Mouse (Mus musculus): ENCODE measurements at regions not wholly inside any gene's neighbourhood (a gene's known extent, or its start where the extent isn't known, plus 50 kb on each side); places are given as distances from the start of the nearest gene placed in this dataset.

DNA sequence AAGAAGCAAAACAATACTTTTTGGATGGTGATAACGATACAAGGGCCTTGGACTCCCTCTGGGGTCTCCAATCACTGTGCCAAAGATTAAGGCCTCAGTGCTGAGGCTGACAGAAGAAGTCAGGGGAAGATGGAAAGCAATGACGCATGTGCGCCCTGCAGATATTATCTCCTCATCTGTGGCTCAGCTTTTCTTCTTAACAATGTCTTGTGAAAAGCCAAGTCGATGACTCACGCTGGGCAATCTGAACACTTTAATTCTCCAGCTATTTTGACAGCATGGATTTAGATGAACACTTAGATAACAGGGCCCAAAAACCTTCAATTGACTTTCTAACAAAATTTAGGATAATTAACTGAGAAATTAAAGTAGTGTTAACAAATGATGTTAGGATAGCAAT lies 155.7 kb upstream of the Cxcl12 start:
- Histone ChIP-seq H3K27me3 (ENCODE audit: control insufficient read depth, insufficient read depth, low read length) (no peaks in the 10 kb centered on the region), H3K27ac (ENCODE audit: low read depth, low read length) (no peak overlapping the region), H3K4me2 (no peak overlapping the region), H3K4me1 (ENCODE audit: control insufficient read depth, insufficient read depth, low read length) (no peaks in the 10 kb centered on the region), H3K4me3 (ENCODE audit: low read depth, low read length) (no peak overlapping the region), H3K9me3 (replicated peaks; ENCODE audit: control insufficient read depth, low read length) (no peaks in the 10 kb centered on the region), H3K9ac (ENCODE audit: low read depth, low read length) (no peak overlapping the region), H3K36me3 (ENCODE audit: control insufficient read depth, insufficient read depth, low read length) (no peaks in the 10 kb centered on the region)
- no peak for ATAC-seq (replicated peaks; ENCODE audit: insufficient number of reproducible peaks, low FRiP score, low TSS enrichment)
- 80% methylated on average over 5 of the region's 5 CpGs for WGBS (ENCODE audit: insufficient replicate concordance)

GRCm38 (mm10) chr6:117015461-117015860 lies 152.9 kb upstream of the Cxcl12 start:
- Histone ChIP-seq H3K36me3 (ENCODE audit: control insufficient read depth, insufficient read depth, low read length) (no peaks in the 10 kb centered on the region), H3K4me1 (ENCODE audit: control insufficient read depth, insufficient read depth, low read length) (no peaks in the 10 kb centered on the region), H3K9me3 (replicated peaks; ENCODE audit: control insufficient read depth, low read length) (no peaks in the 10 kb centered on the region), H3K9ac (ENCODE audit: low read depth, low read length) (no peak overlapping the region), H3K27ac (ENCODE audit: low read depth, low read length) (no peak overlapping the region), H3K4me2 (no peak overlapping the region), H3K4me3 (ENCODE audit: low read depth, low read length) (no peak overlapping the region), H3K27me3 (ENCODE audit: control insufficient read depth, insufficient read depth, low read length) (no peaks in the 10 kb centered on the region)
- WGBS (ENCODE audit: insufficient replicate concordance), result 86% methylated on average over 3 of the region's 3 CpGs
- ATAC-seq (replicated peaks; ENCODE audit: insufficient number of reproducible peaks, low FRiP score, low TSS enrichment), result no peak

DNA sequence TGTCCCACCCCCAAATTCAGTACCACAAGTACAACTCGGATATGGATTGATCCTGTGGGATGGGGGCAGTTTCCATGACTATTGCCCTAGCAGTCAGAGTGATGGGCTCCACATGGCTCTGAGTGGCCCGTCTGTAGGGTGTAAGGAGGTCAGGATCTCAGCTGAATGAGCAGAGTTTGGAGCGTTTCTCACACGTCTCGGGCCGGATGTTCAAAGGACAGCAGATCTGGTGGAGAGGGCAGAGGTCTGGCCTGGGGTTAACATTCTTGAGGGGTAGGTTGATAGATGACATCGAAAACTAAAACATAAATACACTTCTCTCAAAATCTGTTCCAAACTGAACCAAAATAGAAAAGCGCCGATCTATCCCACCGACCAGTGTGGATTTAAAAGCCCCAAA lies 146.5 kb upstream of the Cxcl12 start:
- H3K9me3 ChIP-seq (replicated peaks; ENCODE audit: control insufficient read depth, low read length), result no peaks in the 10 kb centered on the region
- no peaks in the 10 kb centered on the region for H3K27me3 ChIP-seq (ENCODE audit: control insufficient read depth, insufficient read depth, low read length)
- no peaks in the 10 kb centered on the region for H3K36me3 ChIP-seq (ENCODE audit: control insufficient read depth, insufficient read depth, low read length)
- H3K27ac ChIP-seq (ENCODE audit: low read depth, low read length), result no peak overlapping the region
- no peak overlapping the region for H3K4me3 ChIP-seq (ENCODE audit: low read depth, low read length)
- no peak overlapping the region for H3K4me2 ChIP-seq
- no peaks in the 10 kb centered on the region for H3K4me1 ChIP-seq (ENCODE audit: control insufficient read depth, insufficient read depth, low read length)
- no peak overlapping the region for H3K9ac ChIP-seq (ENCODE audit: low read depth, low read length)
- ATAC-seq (replicated peaks; ENCODE audit: insufficient number of reproducible peaks, low FRiP score, low TSS enrichment), result no peak
- WGBS (ENCODE audit: insufficient replicate concordance), result 58% methylated on average over 10 of the region's 10 CpGs

DNA sequence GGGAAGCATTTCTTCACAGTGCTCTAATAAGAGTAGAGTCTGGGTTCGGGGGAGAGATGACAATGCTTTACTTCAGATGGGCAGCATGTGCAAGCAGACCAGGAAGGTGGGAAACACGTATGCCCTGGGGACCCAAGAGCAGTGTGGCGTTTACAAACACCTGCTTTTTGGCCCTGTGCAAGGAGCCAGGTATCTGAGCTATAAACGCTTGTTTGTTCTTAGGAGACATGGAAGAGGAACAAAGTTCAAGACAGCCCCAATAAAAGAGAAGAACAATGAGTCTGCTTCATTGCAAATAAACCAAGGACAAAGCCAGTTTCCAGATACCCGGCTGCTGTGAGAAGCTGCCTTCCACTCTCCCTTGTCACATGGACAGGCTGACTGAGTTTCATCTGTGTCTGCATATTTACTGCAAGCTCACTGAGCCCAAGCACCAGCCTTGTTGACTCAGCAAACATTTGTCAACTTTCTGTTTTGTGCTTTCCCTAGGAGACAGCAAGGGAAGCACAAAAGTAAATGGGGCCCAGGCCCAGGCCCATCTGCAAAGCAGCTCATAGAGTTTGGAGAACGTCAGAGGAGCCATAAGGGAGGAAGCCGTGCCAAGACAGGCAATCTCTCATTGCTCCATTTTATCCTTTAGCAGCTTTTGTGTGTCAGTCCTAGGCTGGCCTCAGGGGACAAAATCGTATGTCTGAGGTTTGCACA lies 136.1 kb upstream of the Cxcl12 start:
- Histone ChIP-seq H3K9ac (ENCODE audit: low read depth, low read length) (no peak overlapping the region), H3K27ac (ENCODE audit: low read depth, low read length) (no peak overlapping the region), H3K4me1 (ENCODE audit: control insufficient read depth, insufficient read depth, low read length) (no peaks in the 10 kb centered on the region), H3K27me3 (ENCODE audit: control insufficient read depth, insufficient read depth, low read length) (0 out of 2 replicates have a peak, but pooled peaks cover 2% of the 10 kb centered on the region), H3K36me3 (ENCODE audit: control insufficient read depth, insufficient read depth, low read length) (no peaks in the 10 kb centered on the region), H3K9me3 (replicated peaks; ENCODE audit: control insufficient read depth, low read length) (no peaks in the 10 kb centered on the region), H3K4me2 (no peak overlapping the region), H3K4me3 (ENCODE audit: low read depth, low read length) (no peak overlapping the region)
- 70% methylated on average over 8 of the region's 8 CpGs for WGBS (ENCODE audit: insufficient replicate concordance)
- ATAC-seq (replicated peaks; ENCODE audit: insufficient number of reproducible peaks, low FRiP score, low TSS enrichment), result no peak

- H3K4me1 ChIP-seq (ENCODE audit: control insufficient read depth, insufficient read depth, low read length), result no peaks in the 10 kb centered on the region
- H3K27me3 ChIP-seq (ENCODE audit: control insufficient read depth, insufficient read depth, low read length), result no peaks in the 10 kb centered on the region
- no peak overlapping the region for H3K4me3 ChIP-seq (ENCODE audit: low read depth, low read length)
- H3K9ac ChIP-seq (ENCODE audit: low read depth, low read length), result no peak overlapping the region
- no peak overlapping the region for H3K27ac ChIP-seq (ENCODE audit: low read depth, low read length)
- H3K36me3 ChIP-seq (ENCODE audit: control insufficient read depth, insufficient read depth, low read length), result no peaks in the 10 kb centered on the region
- 66% methylated on average over 2 of the region's 2 CpGs for WGBS (ENCODE audit: insufficient replicate concordance)
- no peak for ATAC-seq (replicated peaks; ENCODE audit: insufficient number of reproducible peaks, low FRiP score, low TSS enrichment)
- no peaks in the 10 kb centered on the region for H3K9me3 ChIP-seq (replicated peaks; ENCODE audit: control insufficient read depth, low read length)
- H3K4me2 ChIP-seq, result no peak overlapping the region
Observed at GRCm38 (mm10) chr6:117043744-117044143, 124.6 kb upstream of the Cxcl12 start.

DNA sequence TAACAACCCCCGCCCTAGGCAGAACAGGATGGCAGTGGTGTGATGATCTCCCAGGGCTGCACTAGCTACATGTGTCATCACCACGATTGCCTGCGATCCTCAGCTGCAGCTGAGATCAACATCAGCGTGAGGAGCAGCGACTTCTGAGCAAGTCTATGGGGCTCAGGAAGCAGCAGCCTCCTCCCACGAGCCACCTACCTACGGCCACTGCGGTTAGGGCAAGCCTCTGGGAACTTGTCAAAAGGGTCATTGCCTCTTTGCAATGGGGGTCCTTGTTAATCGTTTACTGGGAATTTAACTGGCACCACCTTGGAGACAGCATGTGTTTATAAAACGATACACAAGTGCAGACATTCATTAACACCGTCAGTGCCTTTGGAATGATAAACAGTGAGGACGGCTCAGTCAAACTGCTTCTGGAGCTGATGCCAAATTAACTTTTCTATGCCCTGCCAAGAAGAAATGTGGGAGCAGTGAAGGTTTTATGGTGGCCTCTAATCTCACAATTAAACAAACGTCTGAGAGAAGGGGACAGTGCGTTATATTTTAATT lies 118.8 kb upstream of the Cxcl12 start:
- Histone ChIP-seq H3K4me2 (no peak overlapping the region), H3K9ac (ENCODE audit: low read depth, low read length) (no peak overlapping the region), H3K9me3 (replicated peaks; ENCODE audit: control insufficient read depth, low read length) (no peaks in the 10 kb centered on the region), H3K27me3 (ENCODE audit: control insufficient read depth, insufficient read depth, low read length) (no peaks in the 10 kb centered on the region), H3K36me3 (ENCODE audit: control insufficient read depth, insufficient read depth, low read length) (no peaks in the 10 kb centered on the region), H3K4me3 (ENCODE audit: low read depth, low read length) (no peak overlapping the region), H3K27ac (ENCODE audit: low read depth, low read length) (no peak overlapping the region), H3K4me1 (ENCODE audit: control insufficient read depth, insufficient read depth, low read length) (no peaks in the 10 kb centered on the region)
- WGBS (ENCODE audit: insufficient replicate concordance), result 52% methylated on average over 14 of the region's 14 CpGs
- no peak for ATAC-seq (replicated peaks; ENCODE audit: insufficient number of reproducible peaks, low FRiP score, low TSS enrichment)

GRCm38 (mm10) chr6:117060688-117061087 lies 107.6 kb upstream of the Cxcl12 start:
- no peak overlapping the region for H3K4me2 ChIP-seq
- no peak for ATAC-seq (replicated peaks; ENCODE audit: insufficient number of reproducible peaks, low FRiP score, low TSS enrichment)
- no peak overlapping the region for H3K4me3 ChIP-seq (ENCODE audit: low read depth, low read length)
- no peaks in the 10 kb centered on the region for H3K9me3 ChIP-seq (replicated peaks; ENCODE audit: control insufficient read depth, low read length)
- no peak overlapping the region for H3K9ac ChIP-seq (ENCODE audit: low read depth, low read length)
- WGBS (ENCODE audit: insufficient replicate concordance), result 83% methylated on average over 3 of the region's 3 CpGs
- no peaks in the 10 kb centered on the region for H3K4me1 ChIP-seq (ENCODE audit: control insufficient read depth, insufficient read depth, low read length)
- no peak overlapping the region for H3K27ac ChIP-seq (ENCODE audit: low read depth, low read length)
- peaks cover 3% of the 10 kb centered on the region; the same call in 1 of the 2 replicates for H3K27me3 ChIP-seq (ENCODE audit: control insufficient read depth, insufficient read depth, low read length)
- H3K36me3 ChIP-seq (ENCODE audit: control insufficient read depth, insufficient read depth, low read length), result no peaks in the 10 kb centered on the region

GRCm38 (mm10) chr6:117067541-117068305 lies 100.6 kb upstream of the Cxcl12 start:
- no peak overlapping the region for H3K27ac ChIP-seq (ENCODE audit: low read depth, low read length)
- H3K4me1 ChIP-seq (ENCODE audit: control insufficient read depth, insufficient read depth, low read length), result no peaks in the 10 kb centered on the region
- H3K9ac ChIP-seq (ENCODE audit: low read depth, low read length), result no peak overlapping the region
- no peak for ATAC-seq (replicated peaks; ENCODE audit: insufficient number of reproducible peaks, low FRiP score, low TSS enrichment)
- H3K4me2 ChIP-seq, result no peak overlapping the region
- H3K9me3 ChIP-seq (replicated peaks; ENCODE audit: control insufficient read depth, low read length), result no peaks in the 10 kb centered on the region
- H3K36me3 ChIP-seq (ENCODE audit: control insufficient read depth, insufficient read depth, low read length), result no peaks in the 10 kb centered on the region
- no peak overlapping the region for H3K4me3 ChIP-seq (ENCODE audit: low read depth, low read length)
- peaks cover 11% of the 10 kb centered on the region for H3K27me3 ChIP-seq (ENCODE audit: control insufficient read depth, insufficient read depth, low read length)
- WGBS (ENCODE audit: insufficient replicate concordance), result 62% methylated on average over 9 of the region's 9 CpGs
